16 mouse cellular contexts compared by ENCODE assay signal in genomic region chr19:21646142-21646541, GRCm38 (mm10). TPM values are rescaled to one million over a fixed set of nuclear protein-coding genes. Genes with fewer than 3 reads are reported as not detected.
DNase-seq lines count a peak whose midpoint lies in the region; ATAC-seq and TF ChIP-seq lines count a peak whose summit lies in the region.
"Had no signal": no experiment of that assay in that cellular context is flagged by ENCODE, and none has a peak within 500 bp of the region (broad histone marks: within the 10 kb centered on the region; RNA-seq: fewer than 3 reads in every experiment).

No protein-coding gene starts in this region.

- H3K36me3 ChIP-seq in kidney, postnatal 0 days (ENCODE audit: insufficient read depth, low read length): no peaks in the 10 kb centered on the region
- H3K36me3 ChIP-seq: heart, embryonic 13.5 days; hindbrain, embryonic 15.5 days had no signal

- no peak overlapping the region for H3K4me2 ChIP-seq in kidney, postnatal 0 days (ENCODE audit: low read length)
- H3K4me2 ChIP-seq: heart, embryonic 13.5 days; hindbrain, embryonic 15.5 days; midbrain, embryonic 11.5 days had no signal

- 45% methylated on average over 6 of the region's 6 CpGs for WGBS in kidney, postnatal 0 days

- 0 out of 2 replicates have a peak, but pooled peaks cover 3% of the 10 kb centered on the region for H3K4me1 ChIP-seq in kidney, postnatal 0 days (replicated peaks; ENCODE audit: insufficient read depth, low read length)

- no peak overlapping the region for H3K9ac ChIP-seq in kidney, postnatal 0 days (ENCODE audit: low read depth, low read length)
- H3K9ac ChIP-seq: heart, embryonic 13.5 days; hindbrain, embryonic 15.5 days; liver, embryonic 14.5 days had no signal

- intact Hi-C loops in left cerebral cortex, adult 2 months (cut with DNase I): no loop called here

- TF ChIP-seq CTCF in kidney, postnatal 0 days (IDR thresholded peaks at IDR 0.05; ENCODE audit: low read depth): no peak
- no peak for TF ChIP-seq CTCF in left cerebral cortex, adult 2 months (IDR thresholded peaks at IDR 0.05)

- no peak overlapping the region for H3K4me3 ChIP-seq in kidney, postnatal 0 days (replicated peaks; ENCODE audit: low read depth, low read length)
- H3K4me3 ChIP-seq in left cerebral cortex, adult 2 months: no peak overlapping the region
- H3K4me3 ChIP-seq: forebrain, embryonic 10.5 days; heart, embryonic 13.5 days; hindbrain, embryonic 15.5 days had no signal

- no peaks in the 10 kb centered on the region for H3K27me3 ChIP-seq in kidney, postnatal 0 days (ENCODE audit: insufficient read depth, low read length)
- H3K27me3 ChIP-seq: heart, embryonic 13.5 days; hindbrain, embryonic 15.5 days; Patski had no signal

- DNase-seq in kidney, postnatal 0 days (ENCODE audit: low spot score): no peak
- DNase-seq in kidney, postnatal 25 days: no peak
- DNase-seq in A20 (ENCODE audit: low read depth, low spot score): peak; percentile 40
- DNase-seq in adrenal gland, postnatal 4 days (ENCODE audit: low spot score in 2 of 2): no peak
- no peak for DNase-seq in left cerebral cortex, adult 2 months (ENCODE audit: extremely low spot score in 1 of 2, low spot score in 2 of 2)
- no peak for DNase-seq in right cerebral cortex, adult 2 months (ENCODE audit: low spot score in 2 of 2)
- DNase-seq: adrenal gland, postnatal 10 days; cerebellum, adult 11-12 months had no signal

- no peaks in the 10 kb centered on the region for H3K9me3 ChIP-seq in kidney, postnatal 0 days (replicated peaks; ENCODE audit: low read length)
- H3K9me3 ChIP-seq: forebrain, embryonic 10.5 days; heart, embryonic 13.5 days; hindbrain, embryonic 15.5 days had no signal

- 0 out of 2 replicates have a peak, but pooled peaks have one; percentile 21 for ATAC-seq in kidney, postnatal 0 days (replicated peaks; ENCODE audit: low FRiP score, low read depth)
- peak; percentile 53 for ATAC-seq in common myeloid progenitor, adult 5-6 weeks (replicated peaks; ENCODE audit: low read depth, poor library complexity, severe bottlenecking)
- ATAC-seq in monocyte, adult 5-6 weeks (replicated peaks; ENCODE audit: insufficient number of reproducible peaks, low FRiP score, low TSS enrichment, poor library complexity, severe bottlenecking): peak; percentile 91
- ATAC-seq: Patski had no signal

- H3K27ac ChIP-seq in kidney, postnatal 0 days: no peak overlapping the region
- H3K27ac ChIP-seq in left cerebral cortex, adult 2 months: no peak overlapping the region
- H3K27ac ChIP-seq: forebrain, embryonic 10.5 days; heart, embryonic 13.5 days; hindbrain, embryonic 15.5 days; liver, embryonic 14.5 days had no signal

RNA-seq across cellular contexts. Expression of gene 1110059E24Rik, which starts 6.6 kb away (rescaled TPM):
- polyA plus RNA-seq in kidney, postnatal 0 days (2015; fragmentation: Nextera tagmentation; extraction: Ambion mirVana): 57.1 and 59.0 TPM in 2 replicates
- total RNA-seq in common myeloid progenitor, adult 5-6 weeks (2017): 64.8 and 66.7 TPM in 2 replicates
- 57.5 to 68.2 TPM (median 61.4 TPM) in 3 replicates for total RNA-seq in monocyte, adult 5-6 weeks (2017)
- 10 to 100 TPM; 39.0 to 45.5 TPM for total RNA-seq in adrenal gland, postnatal 4 days (2021)
- total RNA-seq in left cerebral cortex, adult 2 months (2021): 10 to 100 TPM; 21.7 to 24.5 TPM

RNA-seq across cellular contexts. Expression of gene Abhd17b, which starts 6.8 kb away (rescaled TPM):
- 42.9 and 45.3 TPM in 2 replicates for polyA plus RNA-seq in kidney, postnatal 0 days (2015; fragmentation: Nextera tagmentation; extraction: Ambion mirVana)
- 47.5 and 60.2 TPM in 2 replicates for total RNA-seq in common myeloid progenitor, adult 5-6 weeks (2017)
- total RNA-seq in monocyte, adult 5-6 weeks (2017): 45.5 to 64.5 TPM (median 61.5 TPM) in 3 replicates
- total RNA-seq in adrenal gland, postnatal 4 days (2021): 10 to 100 TPM; 55.1 to 58.0 TPM
- 10 to 100 TPM; 40.3 to 40.9 TPM for total RNA-seq in left cerebral cortex, adult 2 months (2021)

Comparison
In these comparisons a context has a peak if more than half of its experiments do, and no peak if none do; other contexts are left out.
1. ATAC-seq: peak in every context shown above with its lines; median percentile 91 in monocyte, adult 5-6 weeks; 53 in common myeloid progenitor, adult 5-6 weeks; 21 in kidney, postnatal 0 days.